Mouse (Mus musculus): ENCODE results near the gene Zfp382.

DNA sequence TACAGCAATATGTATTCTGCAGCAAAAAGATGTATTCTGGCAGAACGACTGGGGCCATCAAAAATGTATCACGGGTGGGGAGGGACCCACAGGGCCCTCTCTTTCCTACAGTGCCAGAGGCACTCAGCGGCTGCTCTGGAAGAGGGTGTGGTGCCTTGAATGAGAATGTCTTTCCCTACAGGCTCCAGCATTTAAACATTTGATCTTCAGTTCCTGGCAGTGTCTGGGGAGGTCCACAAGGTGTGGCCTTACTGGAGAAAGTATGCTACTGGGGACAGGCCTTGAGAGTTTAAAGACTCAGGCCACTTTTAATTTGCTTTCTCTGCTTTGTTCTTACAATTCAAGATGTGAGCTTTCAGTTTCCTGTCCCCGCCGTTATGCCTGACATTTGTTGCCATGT, 5.7 kb upstream of the Zfp382 start:
- TF ChIP-seq CTCF (conservative IDR thresholded peaks at IDR 0.05; ENCODE audit: insufficient read depth, insufficient read length, low read depth, low read length): no peak
- no peak for TF ChIP-seq POLR2A (IDR thresholded peaks at IDR 0.05; ENCODE audit: low read depth, low read length)
